Mouse (Mus musculus) leukemia stem cell, adult 10-12 weeks (primary cell): ENCODE measurements around the gene Nr2e1. TPM values are rescaled to one million over a fixed set of nuclear protein-coding genes. Genes with fewer than 3 reads are reported as not detected.

Experiments used
- polyA plus RNA-seq: library from polyadenylated mRNA; stranded (reverse); fragments of >175 nt; gene quantifications from 2 replicates; pipeline ENCODE4 v1.2.3, GENCODE M21; 2012; ENCODE audit warnings: low replicate concordance

The Nr2e1 gene
- not detected in 2 replicates for polyA plus RNA-seq

GRCm38 (mm10) chr10:42583157-42583872 lies at the start of gene Nr2e1, which contains the start of gene Ostm1:
Nr2e1 (minus strand) TSS chr10:42583632.
Ostm1 (plus strand) TSS chr10:42583822.

Other genes starting within 250 kb of the Nr2e1 start
- 4.8 and 5.0 TPM in 2 replicates for gene Afg1l, start 105.1 kb downstream of the Nr2e1 start, polyA plus RNA-seq
- 87.0 and 136 TPM in 2 replicates for gene Snx3, start 81.6 kb downstream of the Nr2e1 start, polyA plus RNA-seq
- 7.4 and 13.3 TPM in 2 replicates for gene Ostm1, start 190 bp upstream of the Nr2e1 start, polyA plus RNA-seq
- gene Sec63, start 177.9 kb upstream of the Nr2e1 start, polyA plus RNA-seq, result 5.0 and 8.2 TPM in 2 replicates